Mouse (Mus musculus): ENCODE results near the gene Jazf1. TPM values are rescaled to one million over a fixed set of nuclear protein-coding genes. Genes with fewer than 3 reads are reported as not detected.

Jazf1 gene
- polyA plus RNA-seq, 1 experiment, result 0.43 TPM

DNA sequence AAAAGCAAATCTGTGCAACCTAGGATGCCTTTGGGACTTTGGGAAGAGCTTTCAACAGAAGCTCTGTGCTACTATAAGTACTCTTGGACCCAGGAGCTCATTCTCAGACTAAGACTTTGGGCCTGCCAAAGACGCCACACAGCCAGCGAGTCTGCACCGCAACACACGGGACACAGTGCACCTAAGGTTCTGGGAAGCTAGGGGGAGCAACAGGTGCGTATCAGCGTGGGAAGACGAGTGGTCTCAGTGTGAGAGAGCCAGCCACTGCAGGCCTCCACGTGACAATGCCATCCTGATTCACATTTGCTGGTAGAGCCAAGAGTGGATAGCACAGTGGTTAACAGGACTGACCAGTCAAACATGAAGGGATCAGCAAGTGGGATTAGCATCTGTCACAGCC, 249.1 kb downstream of the Jazf1 start:
- Histone ChIP-seq H3K4me1 (ENCODE audit: control insufficient read depth, insufficient read depth, insufficient read length) (no peaks in the 10 kb centered on the region), H3K36me3 (ENCODE audit: control insufficient read depth, insufficient read depth, low read length) (no peaks in the 10 kb centered on the region), H3K4me3 (ENCODE audit: extremely low read depth, insufficient read depth, insufficient read length) (no peak overlapping the region), H3K27me3 (ENCODE audit: control insufficient read depth, insufficient read depth, low read length) (no peaks in the 10 kb centered on the region), H3K27ac (ENCODE audit: insufficient read depth, low read length) (no peak overlapping the region)
- 89% methylated on average over 8 of the region's 8 CpGs for WGBS
- no peak for DNase-seq (ENCODE audit: low read depth in 1 of 2, low spot score in 2 of 2)
- no peak for TF ChIP-seq POLR2A (IDR thresholded peaks at IDR 0.05; ENCODE audit: low read depth, low read length)
- TF ChIP-seq CTCF (IDR thresholded peaks at IDR 0.05; ENCODE audit: extremely low read depth, insufficient read depth, insufficient read length, insufficient replicate concordance), result no peak

DNA sequence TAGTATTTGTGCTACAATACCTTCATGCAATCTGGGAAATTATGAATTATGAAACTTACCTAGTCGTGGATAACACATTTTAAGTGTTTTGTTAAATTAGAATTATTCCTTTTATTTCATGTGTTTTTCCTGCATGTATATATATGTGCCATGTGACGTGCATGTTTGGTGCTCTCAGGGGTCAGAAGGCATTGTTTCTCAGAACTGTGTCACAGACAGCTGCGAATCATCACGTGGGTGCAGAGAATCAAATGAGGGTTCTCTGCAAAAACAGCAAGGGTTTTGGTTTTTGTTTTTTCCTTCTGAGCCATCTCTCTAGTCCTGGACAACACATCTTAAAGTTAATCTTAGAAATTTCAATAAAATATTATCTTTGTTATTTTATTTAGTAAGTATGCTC, 250.4 kb downstream of the Jazf1 start:
- H3K36me3 ChIP-seq (ENCODE audit: control insufficient read depth, insufficient read depth, low read length), result no peaks in the 10 kb centered on the region
- DNase-seq (ENCODE audit: low read depth in 1 of 2, low spot score in 2 of 2), result no peak
- H3K4me1 ChIP-seq (ENCODE audit: control insufficient read depth, insufficient read depth, insufficient read length), result no peaks in the 10 kb centered on the region
- no peak overlapping the region for H3K27ac ChIP-seq (ENCODE audit: insufficient read depth, low read length)
- no peak for TF ChIP-seq POLR2A (IDR thresholded peaks at IDR 0.05; ENCODE audit: low read depth, low read length)
- TF ChIP-seq CTCF (IDR thresholded peaks at IDR 0.05; ENCODE audit: extremely low read depth, insufficient read depth, insufficient read length, insufficient replicate concordance), result no peak
- WGBS, result 72% methylated on average over 4 of the region's 4 CpGs
- H3K27me3 ChIP-seq (ENCODE audit: control insufficient read depth, insufficient read depth, low read length), result no peaks in the 10 kb centered on the region
- H3K4me3 ChIP-seq (ENCODE audit: extremely low read depth, insufficient read depth, insufficient read length), result no peak overlapping the region

DNA sequence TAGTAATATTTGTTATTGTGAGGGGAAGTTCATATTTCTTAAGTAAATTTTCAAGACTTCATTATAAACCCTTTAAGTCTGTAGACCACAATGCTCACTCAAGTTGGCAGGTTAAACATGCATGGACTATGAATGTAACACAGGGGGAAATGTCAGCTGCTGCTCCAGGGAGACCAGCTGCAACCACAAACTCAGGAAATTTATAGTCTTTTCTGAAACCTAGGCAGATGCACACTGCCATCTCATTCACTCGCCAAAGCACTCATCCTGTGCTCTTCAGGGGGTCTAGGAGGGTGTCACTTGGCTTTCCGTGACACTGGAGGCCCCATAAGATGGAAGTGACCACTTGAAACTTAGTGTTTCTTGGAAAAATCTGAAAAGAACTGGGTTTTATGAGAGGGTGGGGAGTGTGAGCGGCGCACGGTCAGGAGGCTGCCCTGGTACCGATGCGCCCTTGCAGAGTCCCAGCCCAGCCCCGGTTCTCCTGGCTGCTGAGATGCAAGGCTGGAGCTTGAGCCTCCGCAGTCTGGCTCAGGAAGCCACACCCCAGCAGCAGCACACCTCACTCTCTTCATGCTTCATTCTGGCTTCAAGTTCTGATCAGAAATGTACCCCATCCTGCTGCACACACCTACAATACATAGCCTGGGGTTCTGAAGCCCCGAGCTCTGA, 251.1 kb downstream of the Jazf1 start:
- WGBS, result 33% methylated on average over 10 of the region's 10 CpGs
- no peaks in the 10 kb centered on the region for H3K4me1 ChIP-seq (ENCODE audit: control insufficient read depth, insufficient read depth, insufficient read length)
- H3K4me3 ChIP-seq (ENCODE audit: extremely low read depth, insufficient read depth, insufficient read length), result no peak overlapping the region
- TF ChIP-seq CTCF (IDR thresholded peaks at IDR 0.05; ENCODE audit: extremely low read depth, insufficient read depth, insufficient read length, insufficient replicate concordance) (no peak), POLR2A (IDR thresholded peaks at IDR 0.05; ENCODE audit: low read depth, low read length) (no peak)
- no peak for DNase-seq (ENCODE audit: low read depth in 1 of 2, low spot score in 2 of 2)
- no peaks in the 10 kb centered on the region for H3K27me3 ChIP-seq (ENCODE audit: control insufficient read depth, insufficient read depth, low read length)
- H3K36me3 ChIP-seq (ENCODE audit: control insufficient read depth, insufficient read depth, low read length), result no peaks in the 10 kb centered on the region
- H3K27ac ChIP-seq (ENCODE audit: insufficient read depth, low read length), result no peak overlapping the region

DNA sequence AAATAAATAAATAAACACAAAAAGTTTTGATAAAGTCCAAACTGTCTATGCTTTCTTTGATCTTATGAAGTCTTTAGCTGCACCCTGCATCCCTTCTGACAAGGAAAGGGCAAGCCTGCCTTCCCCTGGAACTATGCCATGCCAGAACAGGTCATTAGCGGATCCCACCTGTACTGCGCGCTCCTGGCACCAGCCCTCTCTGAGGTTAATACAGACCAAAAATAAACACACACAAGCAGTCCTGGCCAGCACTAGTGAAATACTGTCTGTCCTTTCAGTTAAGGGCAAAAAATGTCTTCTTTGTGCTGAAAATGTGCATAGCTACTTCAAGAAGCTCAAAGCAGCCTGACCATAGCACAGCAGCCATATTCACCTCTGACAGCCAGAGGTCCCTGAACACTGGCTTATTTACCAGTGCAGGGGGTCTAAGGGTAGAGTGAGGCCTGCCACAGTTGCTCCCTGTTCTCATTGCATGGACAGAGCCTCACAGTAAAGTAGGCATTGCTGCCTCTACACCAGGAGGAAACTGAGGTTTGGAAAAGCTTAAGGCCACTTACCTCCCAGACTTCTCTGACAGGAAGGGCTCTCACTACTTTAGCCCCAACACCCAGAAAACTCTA, 263.1 kb downstream of the Jazf1 start:
- 96% methylated on average over 3 of the region's 3 CpGs for WGBS

DNA sequence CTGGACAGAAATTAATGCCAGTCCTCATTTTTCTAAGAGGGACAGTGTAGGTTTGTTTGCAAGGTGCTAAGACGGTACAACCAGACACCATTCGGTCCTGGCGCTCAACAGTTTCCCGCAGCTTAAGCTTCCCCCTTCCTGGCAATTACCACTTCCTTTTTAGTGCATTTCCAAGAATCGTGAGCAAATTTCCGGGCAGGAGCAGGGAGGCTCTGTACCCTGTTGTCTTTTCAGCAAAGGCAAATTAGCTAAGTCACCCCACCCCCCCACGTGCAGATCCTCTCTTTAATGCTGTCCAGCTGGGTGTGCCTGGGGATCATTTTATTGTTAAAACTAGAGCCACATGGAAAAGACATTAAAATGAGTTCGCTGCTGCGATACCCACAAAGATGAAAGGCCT, 266.2 kb downstream of the Jazf1 start:
- DNase-seq (ENCODE audit: low read depth in 1 of 2, low spot score in 2 of 2), result no peak
- WGBS, result 25% methylated on average over 9 of the region's 9 CpGs
- Histone ChIP-seq H3K27ac (ENCODE audit: insufficient read depth, low read length) (no peak overlapping the region), H3K4me1 (ENCODE audit: control insufficient read depth, insufficient read depth, insufficient read length) (no peaks in the 10 kb centered on the region), H3K36me3 (ENCODE audit: control insufficient read depth, insufficient read depth, low read length) (no peaks in the 10 kb centered on the region), H3K27me3 (ENCODE audit: control insufficient read depth, insufficient read depth, low read length) (no peaks in the 10 kb centered on the region), H3K4me3 (ENCODE audit: extremely low read depth, insufficient read depth, insufficient read length) (no peak overlapping the region)
- TF ChIP-seq POLR2A (IDR thresholded peaks at IDR 0.05; ENCODE audit: low read depth, low read length) (no peak), CTCF (IDR thresholded peaks at IDR 0.05; ENCODE audit: extremely low read depth, insufficient read depth, insufficient read length, insufficient replicate concordance) (no peak)

More for the DNA sequence above, 263.1 kb downstream of the Jazf1 start:
- Histone ChIP-seq H3K27ac (ENCODE audit: insufficient read depth, low read length) (no peak overlapping the region), H3K4me1 (ENCODE audit: control insufficient read depth, insufficient read depth, insufficient read length) (no peaks in the 10 kb centered on the region), H3K36me3 (ENCODE audit: control insufficient read depth, insufficient read depth, low read length) (no peaks in the 10 kb centered on the region), H3K27me3 (ENCODE audit: control insufficient read depth, insufficient read depth, low read length) (no peaks in the 10 kb centered on the region), H3K4me3 (ENCODE audit: extremely low read depth, insufficient read depth, insufficient read length) (no peak overlapping the region)
- no peak for DNase-seq (ENCODE audit: low read depth in 1 of 2, low spot score in 2 of 2)
- TF ChIP-seq CTCF (IDR thresholded peaks at IDR 0.05; ENCODE audit: extremely low read depth, insufficient read depth, insufficient read length, insufficient replicate concordance) (no peak), POLR2A (IDR thresholded peaks at IDR 0.05; ENCODE audit: low read depth, low read length) (no peak)

DNA sequence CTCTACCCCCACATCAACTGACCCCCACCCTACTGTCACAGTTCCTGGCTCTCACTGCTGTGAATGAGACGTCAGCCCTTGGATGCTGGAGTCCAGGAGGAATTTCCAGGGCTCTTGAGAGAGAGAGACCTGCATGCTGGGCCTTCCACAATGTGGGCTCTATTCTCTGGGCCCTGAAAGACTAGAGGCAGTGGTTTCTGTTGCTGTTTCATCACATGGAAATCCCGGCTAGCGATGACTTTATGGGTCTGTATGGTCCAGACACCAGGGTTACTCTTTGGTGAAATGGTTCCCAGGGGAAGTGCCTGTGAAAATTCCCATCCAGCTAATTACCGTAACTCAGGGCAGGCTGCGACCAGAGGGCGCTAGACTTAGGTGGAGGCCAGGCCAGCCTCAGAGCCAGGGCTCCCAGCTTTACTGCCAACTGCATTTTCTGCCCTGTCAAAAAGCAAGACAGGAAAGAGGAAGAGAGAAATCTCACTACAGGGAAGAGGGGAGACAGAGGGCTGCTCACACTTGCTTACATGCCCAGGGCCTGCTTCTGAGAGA, 271.1 kb downstream of the Jazf1 start:
- 89% methylated on average over 6 of the region's 6 CpGs for WGBS
- Histone ChIP-seq H3K27ac (ENCODE audit: insufficient read depth, low read length) (no peak overlapping the region), H3K27me3 (ENCODE audit: control insufficient read depth, insufficient read depth, low read length) (no peaks in the 10 kb centered on the region), H3K4me3 (ENCODE audit: extremely low read depth, insufficient read depth, insufficient read length) (no peak overlapping the region), H3K4me1 (ENCODE audit: control insufficient read depth, insufficient read depth, insufficient read length) (no peaks in the 10 kb centered on the region), H3K36me3 (ENCODE audit: control insufficient read depth, insufficient read depth, low read length) (no peaks in the 10 kb centered on the region)
- no peak for TF ChIP-seq POLR2A (IDR thresholded peaks at IDR 0.05; ENCODE audit: low read depth, low read length)
- DNase-seq (ENCODE audit: low read depth in 1 of 2, low spot score in 2 of 2), result no peak

DNA sequence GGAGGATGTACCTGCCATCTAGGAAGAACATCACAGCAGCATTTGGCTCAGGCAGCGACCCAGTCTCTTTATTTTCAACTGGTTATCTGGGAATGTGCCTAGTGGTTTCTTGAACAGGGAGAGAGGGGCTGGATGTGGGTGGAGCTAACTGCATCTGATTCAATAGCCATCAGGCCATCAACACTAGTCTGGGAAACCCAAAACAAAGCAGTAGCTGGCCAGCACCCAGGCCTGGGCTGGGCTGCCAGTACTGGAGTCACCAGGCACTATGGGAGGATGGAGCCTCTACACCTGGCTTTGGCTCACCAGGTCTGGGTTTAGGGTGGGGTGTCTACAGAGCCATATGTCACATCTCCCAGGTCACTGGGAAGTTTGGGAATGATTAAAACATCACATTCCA, 271.7 kb downstream of the Jazf1 start:
- Histone ChIP-seq H3K4me3 (ENCODE audit: extremely low read depth, insufficient read depth, insufficient read length) (no peak overlapping the region), H3K4me1 (ENCODE audit: control insufficient read depth, insufficient read depth, insufficient read length) (no peaks in the 10 kb centered on the region), H3K36me3 (ENCODE audit: control insufficient read depth, insufficient read depth, low read length) (no peaks in the 10 kb centered on the region), H3K27me3 (ENCODE audit: control insufficient read depth, insufficient read depth, low read length) (no peaks in the 10 kb centered on the region), H3K27ac (ENCODE audit: insufficient read depth, low read length) (no peak overlapping the region)
- TF ChIP-seq POLR2A (IDR thresholded peaks at IDR 0.05; ENCODE audit: low read depth, low read length), result no peak
- no peak for TF ChIP-seq CTCF (IDR thresholded peaks at IDR 0.05; ENCODE audit: extremely low read depth, insufficient read depth, insufficient read length, insufficient replicate concordance)
- 86% methylated on average over 1 of the region's 1 CpGs for WGBS
- no peak for DNase-seq (ENCODE audit: low read depth in 1 of 2, low spot score in 2 of 2)

Data from spleen, adult 2 months (tissue).